Mouse (Mus musculus): ENCODE results near the gene Csad. TPM values are rescaled to one million over a fixed set of nuclear protein-coding genes. Genes with fewer than 3 reads are reported as not detected.

Csad gene
- total RNA-seq (2023) = 10 to 100 TPM; 17.9 to 23.6 TPM

GRCm38 (mm10) chr15:102204674-102205505 is at the start of gene Csad:
Csad (minus strand) TSS chr15:102204724.

GRCm38 (mm10) chr15:102231748-102232147 is 27.2 kb upstream of the Csad start, which contains the start of gene Itgb7:
Itgb7 (minus strand) TSS chr15:102231944.

GRCm38 (mm10) chr15:102202971-102203834 is 1.3 kb downstream of the Csad start, which contains the start of gene Zfp740:
Zfp740 (plus strand) TSS chr15:102203249.

GRCm38 (mm10) chr15:102150301-102151135 is 54.0 kb downstream of the Csad start, which contains the start of gene Soat2:
Soat2 (plus strand) TSS chr15:102150526.

GRCm38 (mm10) chr15:102144274-102144711 is 60.2 kb downstream of the Csad start, which contains the start of gene Igfbp6:
Igfbp6 (plus strand) TSS chr15:102144362.

GRCm38 (mm10) chr15:102136129-102136758 is 68.3 kb downstream of the Csad start, which contains the start of gene Spryd3:
Spryd3 (minus strand) TSS chr15:102136234.

Other genes with a start within 250 kb of the Csad start
- not detected for gene Krt8, start 200.2 kb downstream of the Csad start, total RNA-seq (2023)
- not detected for gene Krt18, start 176.5 kb downstream of the Csad start, total RNA-seq (2023)
- gene Eif4b, start 131.0 kb downstream of the Csad start, total RNA-seq (2023) = 100 to 1,000 TPM; 277 to 279 TPM
- under 1 TPM; 0.26 to 0.83 TPM for gene Tns2, start 104.3 kb downstream of the Csad start, total RNA-seq (2023)
- gene Spryd3, start 68.5 kb downstream of the Csad start, total RNA-seq (2023) = 10 to 100 TPM; 38.3 to 44.1 TPM
- gene Igfbp6, start 60.4 kb downstream of the Csad start, total RNA-seq (2023) = not detected
- 1 to 10 TPM; 4.5 to 5.7 TPM for gene Soat2, start 54.2 kb downstream of the Csad start, total RNA-seq (2023)
- 100 to 1,000 TPM; 112 to 129 TPM for gene Zfp740, start 1.5 kb downstream of the Csad start, total RNA-seq (2023)
- 100 to 1,000 TPM; 699 to 803 TPM for gene Itgb7, start 27.2 kb upstream of the Csad start, total RNA-seq (2023)
- gene Rarg, start 52.8 kb upstream of the Csad start, total RNA-seq (2023) = 10 to 100 TPM; 44.9 to 62.2 TPM
- gene Gm9918, start 65.8 kb upstream of the Csad start, total RNA-seq (2023) = not detected
- 10 to 100 TPM; 35.3 to 39.6 TPM for gene Mfsd5, start 74.7 kb upstream of the Csad start, total RNA-seq (2023)
- gene Espl1, start 91.5 kb upstream of the Csad start, total RNA-seq (2023) = 1 to 10 TPM; 5.4 to 6.7 TPM
- 100 to 1,000 TPM; 523 to 527 TPM for gene Pfdn5, start 121.4 kb upstream of the Csad start, total RNA-seq (2023)
- gene Myg1, start 127.0 kb upstream of the Csad start, total RNA-seq (2023) = 10 to 100 TPM; 65.7 to 81.3 TPM
- 10 to 100 TPM; 39.7 to 48.7 TPM for gene Aaas, start 146.0 kb upstream of the Csad start, total RNA-seq (2023)
- not detected for gene Sp7, start 162.5 kb upstream of the Csad start, total RNA-seq (2023)
- 100 to 1,000 TPM; 143 to 147 TPM for gene Sp1, start 201.4 kb upstream of the Csad start, total RNA-seq (2023)
- 1 to 10 TPM in 1 of 2 experiments, under 1 TPM in 1; 0.84 to 8.0 TPM for gene Amhr2, start 240.6 kb upstream of the Csad start, total RNA-seq (2023)